Mouse (Mus musculus) 3T3-L1 (cell line): ENCODE results near the gene Gm5726.
"Not testable (repeated sequence)": the region's sequence is repeated elsewhere in the genome, so short reads cannot be mapped to it uniquely, and the experiment has no call there.

Source experiments
- DNase-seq: peaks from one replicate; pipeline ENCODE4 v3.0.0-alpha.2; 2015; ENCODE audit warnings: low read depth, low spot score

Gene Gm5726

DNA sequence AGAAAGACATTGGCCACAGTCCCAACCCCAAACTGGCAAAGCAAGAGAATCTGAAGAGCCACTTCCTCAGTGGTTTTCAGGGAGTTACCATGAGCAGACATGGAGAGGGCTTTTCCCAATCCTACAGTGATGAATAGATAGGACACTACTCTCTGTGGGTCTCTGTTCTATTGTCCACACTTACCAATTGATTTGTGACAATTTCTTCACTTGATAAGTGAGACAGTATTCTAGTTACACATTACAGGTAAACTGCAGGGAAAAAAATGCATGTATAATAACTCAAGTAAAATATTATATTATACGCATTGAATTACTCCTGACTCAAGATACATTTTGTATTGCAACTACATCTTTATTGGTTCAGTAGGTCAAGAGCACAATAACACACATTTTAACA is at the start of gene Gm5726:
TSS of gene Gm5726 (minus strand) at position 101 of the 400 bp plus-strand sequence.
- DNase-seq: not testable (repeated sequence)

DNA sequence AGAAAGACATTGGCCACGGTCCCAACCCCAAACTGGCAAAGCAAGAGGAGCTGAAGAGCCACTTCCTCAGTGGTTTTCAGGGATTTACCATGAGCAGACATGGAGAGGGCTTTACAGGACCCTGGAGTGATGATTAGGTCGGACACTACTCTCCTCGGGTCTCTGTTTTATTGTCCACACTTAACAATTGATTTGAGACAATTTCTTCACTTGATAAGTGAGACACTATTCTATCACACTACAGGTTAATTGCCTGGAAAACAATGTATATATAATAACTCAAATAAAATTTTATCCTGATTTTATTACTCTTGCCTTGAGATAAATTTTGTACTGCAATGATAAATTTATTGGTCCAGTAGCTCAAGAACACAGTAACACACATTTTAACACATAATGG is 30.6 kb upstream of the Gm5726 start, which contains the start of gene Gm4141:
TSS of gene Gm4141 (minus strand) at position 101 of the 400 bp plus-strand sequence.
- DNase-seq: not testable (repeated sequence)

DNA sequence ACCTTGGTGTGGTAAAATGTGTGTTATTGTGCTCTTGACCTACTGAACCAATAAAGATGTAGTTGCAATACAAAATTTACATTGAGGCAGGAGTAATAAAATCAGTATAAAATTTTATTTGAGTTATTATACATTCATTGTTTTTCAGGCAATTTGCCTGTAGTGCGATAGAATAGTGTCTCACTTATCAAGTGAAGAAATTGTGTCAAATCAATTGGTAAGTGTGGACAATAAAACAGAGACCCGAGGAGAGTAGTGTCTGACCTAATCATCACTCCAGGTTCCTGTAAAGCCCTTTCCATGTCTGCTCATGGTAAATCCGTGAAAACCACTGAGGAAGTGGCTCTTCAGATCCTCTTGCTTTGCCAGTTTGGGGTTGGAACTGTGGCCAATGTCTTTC is 12.0 kb downstream of the Gm5726 start, which contains the start of gene Vmn1r104:
TSS of gene Vmn1r104 (plus strand) at position 301 of the 400 bp plus-strand sequence.
- DNase-seq: not testable (repeated sequence)

DNA sequence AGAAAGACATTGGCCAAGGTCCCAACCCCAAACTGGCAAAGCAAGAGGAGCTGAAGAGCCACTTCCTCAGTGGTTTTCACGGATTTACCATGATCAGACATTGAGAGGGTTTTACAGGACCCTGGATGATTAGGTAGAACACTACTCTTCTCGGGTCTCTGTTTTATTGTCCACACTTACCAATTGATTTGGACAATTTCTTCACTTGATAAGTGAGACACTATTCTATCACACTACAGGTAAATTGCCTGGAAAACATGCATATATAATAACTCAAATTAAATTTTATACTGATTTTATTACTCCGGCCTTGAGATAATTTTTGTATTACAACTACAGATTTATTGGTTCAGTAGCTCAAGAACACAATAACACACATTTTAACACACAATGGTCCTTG is 35.1 kb downstream of the Gm5726 start, which contains the start of gene Vmn1r103:
TSS of gene Vmn1r103 (minus strand) at position 101 of the 400 bp plus-strand sequence.
- DNase-seq: not testable (repeated sequence)
